Mouse (Mus musculus): ENCODE measurements at regions not wholly inside any gene's neighbourhood (a gene's known extent, or its start where the extent isn't known, plus 50 kb on each side); places are given as distances from the start of the nearest gene placed in this dataset.

- H3K4me3 ChIP-seq (ENCODE audit: low read depth, low read length): no peak overlapping the region
Observed at GRCm38 (mm10) chr2:50932936-50933335, 216.0 kb downstream of the Rnd3 start.

GRCm38 (mm10) chr2:50921002-50921401 is 227.9 kb downstream of the Rnd3 start:
- H3K4me2 ChIP-seq (ENCODE audit: low read length): no peak overlapping the region
- no peaks in the 10 kb centered on the region for H3K36me3 ChIP-seq (ENCODE audit: control insufficient read depth, insufficient read depth, low read length)
- H3K9ac ChIP-seq (ENCODE audit: low read depth, low read length): no peak overlapping the region
- no peaks in the 10 kb centered on the region for H3K27me3 ChIP-seq (ENCODE audit: control insufficient read depth, insufficient read depth, low read depth, low read length)
- no peak overlapping the region for H3K4me3 ChIP-seq (ENCODE audit: low read depth, low read length)
- ATAC-seq: no peak
- H3K9me3 ChIP-seq (replicated peaks; ENCODE audit: control insufficient read depth, low read length, poor library complexity, severe bottlenecking): no peaks in the 10 kb centered on the region
- H3K4me1 ChIP-seq (ENCODE audit: control insufficient read depth, insufficient read depth, low read length): peaks cover 4% of the 10 kb centered on the region; the same call in 1 of the 2 replicates
- H3K27ac ChIP-seq (ENCODE audit: low read length): no peak overlapping the region

More at GRCm38 (mm10) chr2:50932936-50933335, 216.0 kb downstream of the Rnd3 start:
- Histone ChIP-seq H3K9me3 (replicated peaks; ENCODE audit: control insufficient read depth, low read length, poor library complexity, severe bottlenecking) (no peaks in the 10 kb centered on the region), H3K9ac (ENCODE audit: low read depth, low read length) (no peak overlapping the region), H3K4me1 (ENCODE audit: control insufficient read depth, insufficient read depth, low read length) (no peaks in the 10 kb centered on the region; the same call in 1 of the 2 replicates), H3K27me3 (ENCODE audit: control insufficient read depth, insufficient read depth, low read depth, low read length) (no peaks in the 10 kb centered on the region), H3K27ac (ENCODE audit: low read length) (no peak overlapping the region), H3K36me3 (ENCODE audit: control insufficient read depth, insufficient read depth, low read length) (no peaks in the 10 kb centered on the region), H3K4me2 (ENCODE audit: low read length) (no peak overlapping the region)
- 53% methylated on average over 7 of the region's 7 CpGs for WGBS
- ATAC-seq: no peak

- H3K27ac ChIP-seq (ENCODE audit: low read length): peak overlapping the region; percentile 53
- H3K9ac ChIP-seq (ENCODE audit: low read depth, low read length): no peak overlapping the region
- H3K36me3 ChIP-seq (ENCODE audit: control insufficient read depth, insufficient read depth, low read length): no peaks in the 10 kb centered on the region
- no peak overlapping the region for H3K4me2 ChIP-seq (ENCODE audit: low read length)
- peaks cover 8% of the 10 kb centered on the region for H3K4me1 ChIP-seq (ENCODE audit: control insufficient read depth, insufficient read depth, low read length)
- H3K27me3 ChIP-seq (ENCODE audit: control insufficient read depth, insufficient read depth, low read depth, low read length): no peaks in the 10 kb centered on the region
- H3K4me3 ChIP-seq (ENCODE audit: low read depth, low read length): no peak overlapping the region
- peak; percentile 76 for ATAC-seq
- no peaks in the 10 kb centered on the region for H3K9me3 ChIP-seq (replicated peaks; ENCODE audit: control insufficient read depth, low read length, poor library complexity, severe bottlenecking)
- 34% methylated on average over 18 of the region's 18 CpGs for WGBS
Observed at GRCm38 (mm10) chr2:50916323-50917221, 232.3 kb downstream of the Rnd3 start.

- Histone ChIP-seq H3K4me2 (ENCODE audit: low read length) (no peak overlapping the region), H3K27ac (ENCODE audit: low read length) (no peak overlapping the region), H3K9ac (ENCODE audit: low read depth, low read length) (no peak overlapping the region), H3K4me1 (ENCODE audit: control insufficient read depth, insufficient read depth, low read length) (peaks cover 8% of the 10 kb centered on the region), H3K9me3 (replicated peaks; ENCODE audit: control insufficient read depth, low read length, poor library complexity, severe bottlenecking) (no peaks in the 10 kb centered on the region), H3K4me3 (ENCODE audit: low read depth, low read length) (no peak overlapping the region), H3K27me3 (ENCODE audit: control insufficient read depth, insufficient read depth, low read depth, low read length) (no peaks in the 10 kb centered on the region), H3K36me3 (ENCODE audit: control insufficient read depth, insufficient read depth, low read length) (no peaks in the 10 kb centered on the region)
- WGBS: 97% methylated on average over 2 of the region's 2 CpGs
- no peak for ATAC-seq
Observed at GRCm38 (mm10) chr2:50915149-50915548, 233.8 kb downstream of the Rnd3 start.

GRCm38 (mm10) chr2:50914176-50914575 is 234.7 kb downstream of the Rnd3 start:
- H3K9me3 ChIP-seq (replicated peaks; ENCODE audit: control insufficient read depth, low read length, poor library complexity, severe bottlenecking): no peaks in the 10 kb centered on the region
- H3K27me3 ChIP-seq (ENCODE audit: control insufficient read depth, insufficient read depth, low read depth, low read length): no peaks in the 10 kb centered on the region
- ATAC-seq: no peak
- no peak overlapping the region for H3K4me3 ChIP-seq (ENCODE audit: low read depth, low read length)
- H3K4me2 ChIP-seq (ENCODE audit: low read length): no peak overlapping the region
- H3K36me3 ChIP-seq (ENCODE audit: control insufficient read depth, insufficient read depth, low read length): no peaks in the 10 kb centered on the region
- no peak overlapping the region for H3K27ac ChIP-seq (ENCODE audit: low read length)
- peaks cover 8% of the 10 kb centered on the region for H3K4me1 ChIP-seq (ENCODE audit: control insufficient read depth, insufficient read depth, low read length)
- H3K9ac ChIP-seq (ENCODE audit: low read depth, low read length): no peak overlapping the region

GRCm38 (mm10) chr2:50908762-50909161 is 240.1 kb downstream of the Rnd3 start:
- Histone ChIP-seq H3K27ac (ENCODE audit: low read length) (no peak overlapping the region), H3K4me3 (ENCODE audit: low read depth, low read length) (no peak overlapping the region), H3K4me1 (ENCODE audit: control insufficient read depth, insufficient read depth, low read length) (no peaks in the 10 kb centered on the region), H3K36me3 (ENCODE audit: control insufficient read depth, insufficient read depth, low read length) (no peaks in the 10 kb centered on the region), H3K9me3 (replicated peaks; ENCODE audit: control insufficient read depth, low read length, poor library complexity, severe bottlenecking) (no peaks in the 10 kb centered on the region), H3K9ac (ENCODE audit: low read depth, low read length) (no peak overlapping the region), H3K27me3 (ENCODE audit: control insufficient read depth, insufficient read depth, low read depth, low read length) (no peaks in the 10 kb centered on the region), H3K4me2 (ENCODE audit: low read length) (no peak overlapping the region)
- WGBS: 90% methylated on average over 3 of the region's 3 CpGs
- no peak for ATAC-seq

- ATAC-seq: peak; percentile 64; the same call in 1 of the 2 replicates
- no peak overlapping the region for H3K4me3 ChIP-seq (ENCODE audit: low read depth, low read length)
- 35% methylated on average over 8 of the region's 8 CpGs for WGBS
- H3K36me3 ChIP-seq (ENCODE audit: control insufficient read depth, insufficient read depth, low read length): no peaks in the 10 kb centered on the region
- 0 out of 2 replicates have a peak overlapping the region, but pooled peaks have one; percentile 47 for H3K27ac ChIP-seq (ENCODE audit: low read length)
- no peaks in the 10 kb centered on the region for H3K9me3 ChIP-seq (replicated peaks; ENCODE audit: control insufficient read depth, low read length, poor library complexity, severe bottlenecking)
- H3K4me2 ChIP-seq (ENCODE audit: low read length): peak overlapping the region; percentile 48
- H3K27me3 ChIP-seq (ENCODE audit: control insufficient read depth, insufficient read depth, low read depth, low read length): no peaks in the 10 kb centered on the region
- H3K9ac ChIP-seq (ENCODE audit: low read depth, low read length): no peak overlapping the region
- peaks cover 13% of the 10 kb centered on the region for H3K4me1 ChIP-seq (ENCODE audit: control insufficient read depth, insufficient read depth, low read length)
Observed at GRCm38 (mm10) chr2:50902701-50903100, 246.2 kb downstream of the Rnd3 start.

- Histone ChIP-seq H3K4me2 (ENCODE audit: low read length) (peak overlapping the region; percentile 48), H3K27me3 (ENCODE audit: control insufficient read depth, insufficient read depth, low read depth, low read length) (no peaks in the 10 kb centered on the region), H3K9ac (ENCODE audit: low read depth, low read length) (peak overlapping the region; percentile 27; the same call in 1 of the 2 replicates), H3K4me3 (ENCODE audit: low read depth, low read length) (no peak overlapping the region; the same call in 1 of the 2 replicates), H3K36me3 (ENCODE audit: control insufficient read depth, insufficient read depth, low read length) (no peaks in the 10 kb centered on the region), H3K9me3 (replicated peaks; ENCODE audit: control insufficient read depth, low read length, poor library complexity, severe bottlenecking) (no peaks in the 10 kb centered on the region), H3K27ac (ENCODE audit: low read length) (peak overlapping the region; percentile 61; the same call in 1 of the 2 replicates), H3K4me1 (ENCODE audit: control insufficient read depth, insufficient read depth, low read length) (peaks cover 13% of the 10 kb centered on the region)
- peak; percentile 76 for ATAC-seq
- 19% methylated on average over 9 of the region's 9 CpGs for WGBS
Observed at GRCm38 (mm10) chr2:50902220-50902619, 246.7 kb downstream of the Rnd3 start.

- Histone ChIP-seq H3K4me2 (ENCODE audit: low read length) (no peak overlapping the region), H3K9ac (ENCODE audit: low read depth, low read length) (no peak overlapping the region), H3K9me3 (replicated peaks; ENCODE audit: control insufficient read depth, low read length, poor library complexity, severe bottlenecking) (no peaks in the 10 kb centered on the region), H3K4me1 (ENCODE audit: control insufficient read depth, insufficient read depth, low read length) (peaks cover 2% of the 10 kb centered on the region), H3K27me3 (ENCODE audit: control insufficient read depth, insufficient read depth, low read depth, low read length) (no peaks in the 10 kb centered on the region), H3K4me3 (ENCODE audit: low read depth, low read length) (no peak overlapping the region), H3K27ac (ENCODE audit: low read length) (no peak overlapping the region), H3K36me3 (ENCODE audit: control insufficient read depth, insufficient read depth, low read length) (no peaks in the 10 kb centered on the region)
- 0 out of 2 replicates have a peak, but pooled peaks have one; percentile 51 for ATAC-seq
- WGBS: 51% methylated on average over 5 of the region's 5 CpGs
Observed at GRCm38 (mm10) chr2:50888992-50889391, 259.9 kb downstream of the Rnd3 start.
